Mouse (Mus musculus) midbrain, embryonic 14.5 days (tissue): ENCODE measurements around the gene Slc44a3. TPM values are rescaled to one million over a fixed set of nuclear protein-coding genes. Genes with fewer than 3 reads are reported as not detected.

ENCODE experiments used
- ATAC-seq: fragments of 200-750 bp; cut with Nextera tagmentation; 2 replicates; pipeline ENCODE4 v1.8.0; 2017; ENCODE audit warnings: moderate number of reproducible peaks, moderate library complexity; ENCODE audit not compliant: low FRiP score, low TSS enrichment
- DNase-seq: peaks from one replicate; pipeline ENCODE4 v3.0.0-alpha.2; 2015
- H3K27ac ChIP-seq: fragments of 300-500 bp; sonication (generic); replicated peaks from 2 replicates; pipeline ENCODE4 v1.5.1; 2014; ENCODE audit warnings: mild to moderate bottlenecking, low read depth, low read length, moderate library complexity
- H3K27me3 ChIP-seq: fragments of 300-500 bp; sonication (generic); 2 replicates; pipeline ENCODE4 v1.6.1; 2014; ENCODE audit warnings: low read length, control low read depth, mixed read lengths; ENCODE audit not compliant: control insufficient read depth, insufficient read depth
- H3K36me3 ChIP-seq: fragments of 300-500 bp; sonication (generic); 2 replicates; pipeline ENCODE4 v1.6.1; 2014; ENCODE audit warnings: low read length, control low read depth; ENCODE audit not compliant: control insufficient read depth, insufficient read depth
- H3K4me1 ChIP-seq: fragments of 300-500 bp; sonication (generic); 2 replicates; pipeline ENCODE4 v1.6.1; 2014; ENCODE audit warnings: mild to moderate bottlenecking, antibody characterized with exemption, low read length, control low read depth; ENCODE audit not compliant: control insufficient read depth, insufficient read depth
- H3K4me2 ChIP-seq: fragments of 300-500 bp; sonication (generic); 2 replicates; pipeline ENCODE4 v1.6.1; 2014; ENCODE audit warnings: mild to moderate bottlenecking, low read length, moderate library complexity
- H3K4me3 ChIP-seq: fragments of 300-500 bp; sonication (generic); replicated peaks from 2 replicates; pipeline ENCODE4 v1.5.1; 2014; ENCODE audit warnings: low read depth, low read length
- H3K9ac ChIP-seq: fragments of 300-500 bp; sonication (generic); replicated peaks from 2 replicates; pipeline ENCODE4 v1.6.1; 2014; ENCODE audit warnings: mild to moderate bottlenecking, low read length, moderate library complexity
- H3K9me3 ChIP-seq: fragments of 300-500 bp; sonication (generic); 2 replicates; pipeline ENCODE4 v1.6.1; 2016; ENCODE audit warnings: low read length, control low read depth, mixed read lengths; ENCODE audit not compliant: control insufficient read depth
- WGBS: fragments of 180-500 bp; shearing (Covaris S2); extraction: QIAGEN DNeasy Blood & Tissue Kit; methylation state at CpG from one replicate; pipeline ENCODE4 v1.1.7; 2014; 5-methylcytosine and 5-hydroxymethylcytosine counted together
- polyA plus RNA-seq: library from polyadenylated mRNA; unstranded; fragments of >200 nt; fragmentation: Nextera tagmentation; extraction: Ambion mirVana; gene quantifications from 2 replicates; pipeline ENCODE4 v1.2.1, GENCODE M21; 2014

The Slc44a3 gene
- polyA plus RNA-seq, 1 experiment from 2014 or later = 0.63 TPM

- H3K27ac ChIP-seq = no peak overlapping the region
- H3K27me3 ChIP-seq = no peaks in the 10 kb centered on the region
- 77% methylated on average over 15 of the region's 15 CpGs for WGBS
- no peaks in the 10 kb centered on the region for H3K4me1 ChIP-seq
- DNase-seq (no peak), ATAC-seq (no peak)
- no peak overlapping the region for H3K9ac ChIP-seq
- H3K4me2 ChIP-seq = no peak overlapping the region
- no peaks in the 10 kb centered on the region for H3K36me3 ChIP-seq
- no peaks in the 10 kb centered on the region for H3K9me3 ChIP-seq
- H3K4me3 ChIP-seq = no peak overlapping the region
Observed at GRCm38 (mm10) chr3:121559406-121560114, 27.4 kb upstream of the Slc44a3 start.

GRCm38 (mm10) chr3:121558861-121559260 is 26.7 kb upstream of the Slc44a3 start:
- 37% methylated on average over 8 of the region's 8 CpGs for WGBS
- no peaks in the 10 kb centered on the region for H3K36me3 ChIP-seq
- H3K4me3 ChIP-seq = no peak overlapping the region
- no peak overlapping the region for H3K27ac ChIP-seq
- H3K9me3 ChIP-seq = no peaks in the 10 kb centered on the region
- DNase-seq (no peak), ATAC-seq (no peak)
- no peaks in the 10 kb centered on the region for H3K27me3 ChIP-seq
- H3K9ac ChIP-seq = no peak overlapping the region
- H3K4me2 ChIP-seq = no peak overlapping the region
- H3K4me1 ChIP-seq = no peaks in the 10 kb centered on the region

- WGBS = 86% methylated on average over 7 of the region's 7 CpGs
- ATAC-seq (no peak), DNase-seq (no peak)
- Histone ChIP-seq H3K4me3 (no peak overlapping the region), H3K4me1 (no peaks in the 10 kb centered on the region), H3K27me3 (no peaks in the 10 kb centered on the region), H3K27ac (no peak overlapping the region), H3K4me2 (no peak overlapping the region), H3K36me3 (no peaks in the 10 kb centered on the region), H3K9ac (no peak overlapping the region), H3K9me3 (no peaks in the 10 kb centered on the region)
Observed at GRCm38 (mm10) chr3:121556304-121556703, 24.1 kb upstream of the Slc44a3 start.

GRCm38 (mm10) chr3:121553294-121553693 is 21.1 kb upstream of the Slc44a3 start:
- no peaks in the 10 kb centered on the region for H3K9me3 ChIP-seq
- no peak overlapping the region for H3K4me3 ChIP-seq
- no peak overlapping the region for H3K27ac ChIP-seq
- H3K9ac ChIP-seq = no peak overlapping the region
- H3K4me1 ChIP-seq = no peaks in the 10 kb centered on the region
- no peak overlapping the region for H3K4me2 ChIP-seq
- H3K27me3 ChIP-seq = no peaks in the 10 kb centered on the region
- WGBS = 81% methylated on average over 14 of the region's 14 CpGs
- ATAC-seq = no peak
- DNase-seq = peak; percentile 14
- no peaks in the 10 kb centered on the region for H3K36me3 ChIP-seq

- WGBS = 84% methylated on average over 11 of the region's 11 CpGs
- no peak overlapping the region for H3K9ac ChIP-seq
- no peaks in the 10 kb centered on the region for H3K36me3 ChIP-seq
- no peaks in the 10 kb centered on the region for H3K27me3 ChIP-seq
- H3K4me1 ChIP-seq = no peaks in the 10 kb centered on the region
- no peak overlapping the region for H3K4me2 ChIP-seq
- H3K27ac ChIP-seq = no peak overlapping the region
- H3K4me3 ChIP-seq = no peak overlapping the region
- no peak for DNase-seq
- no peak for ATAC-seq
- no peaks in the 10 kb centered on the region for H3K9me3 ChIP-seq
Observed at GRCm38 (mm10) chr3:121552723-121553122, 20.5 kb upstream of the Slc44a3 start.

DNA sequence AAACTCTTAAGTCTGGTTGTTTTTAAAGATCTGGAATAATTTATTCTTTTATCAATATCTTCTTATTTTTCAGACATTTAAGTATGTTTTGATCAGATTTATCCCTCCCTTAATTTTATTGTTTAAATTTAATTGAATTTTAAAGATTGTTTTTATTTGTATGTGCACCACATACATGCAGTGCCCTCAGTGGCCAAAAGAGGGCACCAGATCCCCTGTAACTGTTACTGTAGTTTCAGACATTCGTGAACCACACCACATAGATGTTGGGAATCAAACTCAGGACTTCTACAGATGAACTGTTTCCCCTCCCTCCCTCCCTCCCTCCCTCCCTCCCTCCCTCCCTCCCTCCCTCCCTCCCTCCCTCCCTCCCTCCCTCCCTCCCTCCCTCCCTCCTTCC is 18.2 kb upstream of the Slc44a3 start:
- ATAC-seq = no peak
- Histone ChIP-seq H3K4me3 (no peak overlapping the region), H3K9me3 (no peaks in the 10 kb centered on the region), H3K27me3 (no peaks in the 10 kb centered on the region), H3K4me2 (no peak overlapping the region), H3K36me3 (no peaks in the 10 kb centered on the region), H3K27ac (no peak overlapping the region), H3K9ac (no peak overlapping the region), H3K4me1 (no peaks in the 10 kb centered on the region)
- WGBS = 2% methylated on average over 1 of the region's 1 CpGs
- peak; percentile 81 for DNase-seq

GRCm38 (mm10) chr3:121547851-121548624 is 15.8 kb upstream of the Slc44a3 start:
- H3K4me2 ChIP-seq = no peak overlapping the region
- H3K4me3 ChIP-seq = no peak overlapping the region
- H3K9me3 ChIP-seq = no peaks in the 10 kb centered on the region
- no peaks in the 10 kb centered on the region for H3K27me3 ChIP-seq
- no peak overlapping the region for H3K9ac ChIP-seq
- no peak overlapping the region for H3K27ac ChIP-seq
- no peak for ATAC-seq
- WGBS = 76% methylated on average over 15 of the region's 15 CpGs
- DNase-seq = no peak
- no peaks in the 10 kb centered on the region for H3K36me3 ChIP-seq
- H3K4me1 ChIP-seq = no peaks in the 10 kb centered on the region

GRCm38 (mm10) chr3:121540621-121541020 is 8.4 kb upstream of the Slc44a3 start:
- H3K9ac ChIP-seq = no peak overlapping the region
- H3K27ac ChIP-seq = no peak overlapping the region
- WGBS = 67% methylated on average over 5 of the region's 5 CpGs
- no peaks in the 10 kb centered on the region for H3K4me1 ChIP-seq
- H3K4me3 ChIP-seq = no peak overlapping the region
- DNase-seq (no peak), ATAC-seq (no peak)
- H3K9me3 ChIP-seq = no peaks in the 10 kb centered on the region
- no peaks in the 10 kb centered on the region for H3K27me3 ChIP-seq
- H3K4me2 ChIP-seq = no peak overlapping the region
- no peaks in the 10 kb centered on the region for H3K36me3 ChIP-seq
